Mouse (Mus musculus): Measurements from ENCODE around the gene Kcnt1.

The Kcnt1 gene

DNA sequence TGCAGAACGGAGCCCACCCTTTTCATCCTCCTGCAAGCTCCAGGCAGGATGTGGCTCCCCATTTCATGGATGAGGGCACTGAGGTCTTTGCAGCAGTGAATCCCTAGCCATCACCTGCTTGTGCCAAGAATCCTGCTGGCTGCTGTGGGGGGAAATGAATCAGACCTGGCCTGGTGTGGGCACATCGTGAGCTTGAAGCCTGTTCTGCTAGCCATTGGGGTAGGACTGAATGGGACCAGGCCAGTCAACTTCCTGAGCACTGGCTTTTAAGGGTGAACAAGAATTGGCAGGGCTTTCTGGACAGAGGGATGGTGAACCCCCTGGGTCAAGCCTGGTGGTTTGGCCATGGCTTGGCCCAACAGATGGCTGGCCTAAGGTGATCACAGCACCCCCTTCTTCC lies 15.0 kb downstream of the Kcnt1 start:
- no peak for DNase-seq (ENCODE audit: low spot score in 2 of 2)

DNA sequence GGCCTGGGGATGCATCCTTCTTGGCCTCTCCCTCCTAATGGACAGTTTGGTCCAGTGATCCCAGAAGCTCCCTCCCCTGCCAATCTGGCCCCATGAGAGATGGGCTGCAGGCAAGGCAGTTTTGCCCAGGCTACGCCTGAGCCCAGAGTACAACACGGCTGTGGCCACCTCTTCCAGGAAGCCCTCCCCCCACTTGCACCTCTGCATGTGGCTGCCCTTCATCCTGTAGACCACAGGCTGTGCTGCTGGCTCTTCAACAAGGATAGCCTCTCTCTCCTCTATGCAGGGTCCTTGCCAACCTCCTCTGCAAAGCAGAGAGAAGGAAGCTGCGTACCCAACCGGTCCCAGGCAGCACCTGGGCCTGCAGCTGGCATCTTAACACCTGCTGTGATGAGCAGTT lies 15.5 kb downstream of the Kcnt1 start:
- no peak for DNase-seq (ENCODE audit: low spot score in 2 of 2)

DNA sequence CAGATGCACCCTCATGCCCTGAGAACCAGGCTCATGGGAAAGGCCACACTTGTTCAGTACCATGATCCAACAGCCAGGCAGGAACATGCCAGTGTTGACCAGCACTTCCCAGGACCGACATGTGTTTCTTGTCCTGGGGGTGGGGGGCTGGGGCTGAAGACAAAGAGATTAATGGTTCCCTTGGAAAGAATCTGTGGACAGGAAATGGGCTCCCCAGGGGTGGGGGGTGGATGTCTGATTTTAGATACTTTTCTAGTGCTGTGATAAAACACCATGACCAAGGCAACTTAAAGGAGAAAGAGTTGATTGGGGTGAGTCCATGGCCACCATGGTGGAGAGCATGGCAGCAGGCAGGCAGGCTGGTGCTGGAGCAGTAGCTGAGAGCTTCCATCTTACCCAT lies 18.7 kb downstream of the Kcnt1 start:
- DNase-seq (ENCODE audit: low spot score in 2 of 2), result no peak

DNA sequence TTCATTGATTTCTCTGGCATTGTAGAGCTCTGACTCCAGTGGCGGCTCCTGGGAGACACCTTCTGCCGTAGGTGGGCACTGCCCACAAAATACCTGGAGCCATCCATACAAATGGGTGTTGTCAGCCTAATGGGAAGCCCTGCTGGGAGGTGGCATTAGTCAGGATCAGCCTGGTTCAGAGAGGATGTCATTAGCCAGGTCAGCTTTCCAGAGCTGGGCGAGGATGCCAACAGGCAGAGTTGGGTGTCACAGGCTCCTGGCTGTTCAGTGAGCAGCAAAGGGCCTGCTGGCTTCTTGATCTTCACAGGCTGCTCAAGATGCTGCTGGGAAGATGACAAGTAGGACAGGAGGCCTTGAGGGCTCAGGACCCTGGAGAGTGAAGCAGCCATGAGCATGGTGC lies 21.2 kb downstream of the Kcnt1 start:
- no peak for DNase-seq (ENCODE audit: low spot score in 2 of 2)

DNA sequence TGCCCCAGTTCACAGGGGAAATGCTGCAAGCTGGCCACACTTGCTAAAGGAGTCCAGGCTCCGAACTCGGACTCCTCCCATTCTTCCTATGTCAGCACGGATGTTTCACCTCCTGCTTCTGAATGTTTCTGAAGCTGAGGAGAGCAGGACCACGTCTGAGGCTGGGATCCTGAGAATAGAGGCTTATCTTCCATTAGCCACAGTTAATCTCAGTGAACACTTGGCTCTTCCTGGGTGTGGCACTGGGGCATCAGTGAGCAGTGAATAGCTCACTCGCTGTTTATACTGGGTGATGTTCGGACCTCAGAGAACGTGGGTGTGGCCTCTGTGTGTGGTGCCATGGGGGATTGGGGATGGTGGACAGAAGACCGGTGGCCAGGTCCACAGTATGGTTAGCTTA lies 23.7 kb downstream of the Kcnt1 start:
- DNase-seq (ENCODE audit: low spot score in 2 of 2), result no peak

DNA sequence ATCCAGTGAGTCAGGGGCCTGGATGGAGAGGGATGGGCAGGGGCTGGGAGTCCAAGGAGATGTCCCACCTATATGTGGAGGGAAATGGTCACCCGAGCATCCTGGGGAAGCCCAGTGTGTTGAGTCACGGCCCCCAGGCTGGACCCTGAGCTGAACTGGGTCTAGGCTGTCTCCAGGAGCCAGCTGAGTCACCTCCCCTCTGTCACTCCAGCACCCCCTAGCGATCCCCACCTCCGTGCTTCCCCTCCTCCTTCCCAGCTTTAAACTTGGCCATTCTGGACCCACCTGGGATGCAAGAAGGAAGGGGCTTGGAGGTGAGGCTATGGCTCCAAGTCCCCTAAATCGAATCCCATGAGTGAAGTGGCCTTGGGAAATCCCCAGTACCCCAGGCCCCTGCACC lies 24.6 kb downstream of the Kcnt1 start:
- peak in 1 of 2 experiments; percentile 43 for DNase-seq (ENCODE audit: low spot score in 2 of 2)

DNA sequence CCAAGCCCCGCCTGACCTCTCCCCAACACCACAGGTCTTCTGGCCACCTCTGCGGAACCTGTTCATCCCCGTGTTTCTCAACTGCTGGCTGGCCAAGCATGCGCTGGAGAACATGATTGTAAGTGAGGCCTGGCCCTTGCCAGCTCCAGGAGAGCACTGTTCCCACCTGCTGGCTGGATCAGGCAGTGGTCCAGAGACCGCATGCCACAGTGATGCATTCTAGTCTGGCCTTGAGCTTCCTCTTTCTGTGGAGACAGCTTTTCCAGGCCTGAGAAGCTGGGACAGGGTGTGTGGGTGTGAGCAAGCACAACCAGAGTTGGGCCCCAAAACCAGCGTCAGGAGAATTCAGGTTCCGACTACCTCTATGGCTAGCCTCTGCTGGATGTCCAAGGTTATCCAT lies 28.9 kb downstream of the Kcnt1 start:
- no peak for DNase-seq (ENCODE audit: low spot score in 2 of 2)

DNA sequence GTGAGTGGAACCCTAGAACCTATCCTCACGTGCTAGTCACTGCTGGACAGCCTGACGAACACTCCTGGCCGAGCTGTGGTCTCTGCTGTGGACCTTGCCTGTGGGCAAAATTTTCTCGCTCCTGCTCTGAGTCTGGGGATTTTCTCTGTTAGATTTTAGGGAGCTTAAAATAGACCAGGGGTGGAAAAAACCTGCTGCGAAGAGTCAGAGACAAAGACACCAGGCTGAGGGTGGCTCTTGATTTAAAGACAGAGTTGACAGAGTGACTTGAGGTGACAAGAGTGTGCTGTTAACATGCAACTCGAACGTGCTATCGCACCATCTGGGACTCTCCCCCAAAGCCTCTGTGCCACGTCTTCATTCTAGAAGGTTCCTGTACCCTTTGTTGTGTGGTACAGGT lies 35.4 kb downstream of the Kcnt1 start:
- no peak for DNase-seq (ENCODE audit: low spot score in 2 of 2)

DNA sequence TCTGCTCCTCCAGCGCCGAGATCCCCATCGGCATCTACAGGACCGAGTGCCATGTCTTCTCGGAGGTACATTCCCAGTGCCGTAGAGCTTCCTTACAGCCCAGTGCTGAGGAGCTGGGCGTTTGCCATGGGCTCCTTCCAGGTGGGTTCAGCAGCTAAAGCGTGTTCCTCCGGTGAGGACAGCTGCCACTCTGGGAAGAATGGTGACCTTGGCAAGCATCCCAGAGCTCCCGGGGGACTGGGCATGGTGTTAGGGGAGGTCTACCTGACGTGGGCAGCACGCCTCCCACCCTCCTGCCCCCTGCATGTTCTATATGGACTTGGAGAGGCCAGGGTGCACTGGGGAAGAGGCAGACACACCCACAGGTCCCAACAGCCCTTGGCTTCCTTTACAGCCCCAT lies 46.3 kb downstream of the Kcnt1 start:
- no peak for DNase-seq (ENCODE audit: low spot score in 2 of 2)

DNA sequence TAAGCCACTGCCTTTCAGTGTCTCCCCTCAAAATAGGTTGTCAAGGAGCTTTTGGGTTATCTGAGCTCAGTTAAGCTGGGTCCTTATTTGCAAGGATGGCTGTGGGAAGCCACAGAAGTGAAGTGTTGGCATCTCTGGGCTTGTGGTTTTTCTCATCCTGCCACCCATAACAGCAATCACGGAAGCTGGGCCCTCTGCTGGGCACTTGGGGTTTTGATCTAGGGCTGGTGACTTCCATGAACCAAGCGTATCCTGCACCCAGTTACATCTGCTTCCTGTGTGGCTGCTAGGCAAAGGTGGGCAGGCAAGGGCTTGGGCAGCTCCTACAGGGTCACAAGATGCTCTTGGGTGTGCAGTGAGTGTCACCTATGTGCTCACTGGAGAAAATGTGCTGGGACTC lies 49.7 kb downstream of the Kcnt1 start:
- peak in 1 of 2 experiments; percentile 30 for DNase-seq (ENCODE audit: low spot score in 2 of 2)

DNA sequence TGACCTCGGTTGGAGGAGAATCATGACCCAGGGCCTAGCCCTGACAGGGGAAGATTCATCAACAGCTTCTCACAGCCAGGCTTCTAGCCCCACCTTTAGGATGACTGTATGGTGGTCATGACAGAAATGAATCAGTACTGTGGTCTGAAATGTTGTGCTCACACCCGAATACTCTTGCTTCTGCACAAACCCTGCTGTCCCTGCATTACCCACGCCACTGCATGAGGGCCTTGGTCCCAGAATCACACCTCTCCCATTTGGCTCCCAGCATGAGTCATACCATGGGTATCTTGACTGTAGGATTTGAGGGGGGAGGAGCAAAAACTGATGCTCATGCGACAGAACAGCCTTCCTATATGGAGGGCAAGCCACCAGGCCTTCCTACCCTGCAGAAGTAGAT lies 50.7 kb downstream of the Kcnt1 start:
- no peak for DNase-seq (ENCODE audit: low spot score in 2 of 2)

DNA sequence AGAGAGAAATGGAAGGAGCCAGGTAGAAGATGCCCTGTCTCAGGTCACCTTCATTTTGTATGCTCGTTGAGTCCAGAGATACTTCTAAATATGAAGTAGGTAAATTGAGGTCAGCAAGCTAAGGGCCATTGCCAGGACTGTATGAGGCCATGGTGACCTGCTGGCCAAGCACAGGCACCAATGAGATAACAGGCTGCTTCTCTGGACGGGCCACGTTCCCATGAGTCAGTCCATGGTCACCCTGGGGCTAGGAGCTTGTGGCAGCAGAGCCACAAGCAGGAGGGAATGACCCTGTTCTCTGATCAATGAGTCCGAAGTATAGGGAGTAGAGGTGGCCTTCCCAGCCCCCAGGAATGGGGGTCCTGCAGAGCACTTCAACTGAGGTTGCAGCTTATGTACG lies 51.3 kb downstream of the Kcnt1 start:
- DNase-seq (ENCODE audit: low spot score in 2 of 2), result no peak

DNA sequence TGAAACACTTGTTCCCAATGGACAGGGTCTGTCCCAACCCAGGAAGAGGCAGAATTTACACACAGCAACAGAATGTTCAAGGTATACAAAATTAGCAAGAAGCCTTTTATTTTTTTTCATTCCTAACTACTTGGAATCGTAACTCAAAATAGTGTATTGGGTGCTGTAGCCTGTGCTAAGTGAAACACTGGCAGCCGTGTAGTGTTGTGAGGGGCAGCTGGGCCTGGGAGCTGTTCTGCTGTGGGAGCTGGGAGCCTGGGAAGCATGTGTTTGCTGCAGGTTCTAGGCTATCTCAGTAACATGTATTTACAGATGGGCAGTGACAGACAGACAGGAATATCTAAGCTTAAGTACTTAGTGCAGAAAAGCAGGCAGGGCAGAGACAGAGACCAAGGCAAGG lies 54.9 kb downstream of the Kcnt1 start:
- no peak for DNase-seq (ENCODE audit: low spot score in 2 of 2)

DNA sequence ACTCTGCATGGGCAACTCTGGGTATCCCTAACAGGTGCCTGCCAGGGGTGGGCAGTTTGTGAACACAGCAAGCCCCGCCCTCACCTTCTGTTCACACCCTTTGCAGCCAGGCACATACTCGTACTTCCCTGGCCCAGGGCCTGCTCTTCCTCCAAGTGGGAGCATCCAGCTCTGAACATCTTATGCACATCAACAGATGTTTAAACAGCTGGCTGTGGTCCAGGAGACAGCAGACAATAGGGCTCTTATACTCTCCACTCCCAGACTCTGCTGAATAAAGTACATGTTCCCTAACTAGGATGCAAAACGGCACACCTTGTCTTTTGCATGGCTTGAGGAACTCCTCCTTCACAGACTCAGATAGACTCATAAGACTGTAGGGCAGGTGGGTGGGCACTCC lies 56.4 kb downstream of the Kcnt1 start:
- DNase-seq (ENCODE audit: low spot score in 2 of 2), result no peak

DNA sequence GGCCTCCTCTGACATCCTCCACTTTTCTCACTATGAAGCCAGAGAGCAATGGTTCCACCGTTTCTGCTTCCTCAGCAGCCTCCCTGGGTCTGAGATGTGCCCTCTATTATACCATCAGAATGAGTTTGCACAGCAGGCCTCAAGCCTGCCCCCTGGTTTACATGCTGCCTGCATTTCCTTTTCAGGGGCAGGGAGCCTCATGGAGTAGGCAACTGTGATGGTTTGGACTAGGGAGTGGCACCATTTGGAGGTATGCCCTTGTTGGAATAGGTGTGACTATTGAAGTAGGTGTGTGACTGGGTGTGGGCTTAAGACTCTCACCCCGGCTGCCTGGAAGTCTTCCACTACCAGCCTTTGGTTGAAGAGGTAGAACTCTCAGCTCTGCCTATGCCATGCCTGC lies 60.3 kb downstream of the Kcnt1 start:
- no peak for DNase-seq (ENCODE audit: low spot score in 2 of 2)

DNA sequence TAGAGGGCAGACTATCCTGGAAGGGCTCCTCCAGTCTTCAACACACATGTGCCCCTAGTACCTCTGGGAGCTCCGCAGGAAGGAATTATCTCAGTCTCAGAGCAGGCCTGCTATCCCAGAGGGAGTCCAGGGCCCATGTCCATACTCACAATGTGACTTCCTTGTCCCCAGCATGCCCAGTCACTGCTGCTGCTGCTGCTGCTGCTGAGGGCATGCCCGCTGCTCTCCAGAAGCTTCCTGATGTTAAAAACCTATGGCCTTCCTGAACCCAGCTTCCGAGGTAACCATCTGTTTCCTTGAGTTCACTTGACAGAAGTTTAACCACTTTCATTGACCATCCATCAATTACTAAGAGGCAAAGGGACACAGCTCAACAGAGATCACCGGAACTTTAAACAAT lies 61.4 kb downstream of the Kcnt1 start:
- DNase-seq (ENCODE audit: low spot score in 2 of 2), result no peak

DNA sequence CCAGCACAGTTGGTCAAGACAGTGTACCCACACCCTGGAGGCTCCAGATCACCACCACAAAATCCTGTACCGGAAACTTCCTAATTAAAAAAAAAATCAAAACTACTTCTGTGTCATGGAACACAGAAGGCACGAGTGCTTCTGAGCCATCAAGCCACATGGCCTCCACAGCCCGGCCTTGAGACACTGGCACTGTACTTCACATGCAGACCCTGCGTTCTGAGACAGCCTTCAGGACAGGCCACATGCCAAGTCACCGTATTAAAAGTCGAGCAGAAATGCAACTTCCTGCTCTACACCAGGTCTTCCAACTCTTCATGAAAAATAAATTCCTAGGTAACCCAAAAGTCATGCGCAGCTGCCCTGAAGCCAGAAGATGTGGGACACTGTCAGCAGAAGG lies 64.3 kb downstream of the Kcnt1 start:
- no peak for DNase-seq (ENCODE audit: low spot score in 2 of 2)

DNA sequence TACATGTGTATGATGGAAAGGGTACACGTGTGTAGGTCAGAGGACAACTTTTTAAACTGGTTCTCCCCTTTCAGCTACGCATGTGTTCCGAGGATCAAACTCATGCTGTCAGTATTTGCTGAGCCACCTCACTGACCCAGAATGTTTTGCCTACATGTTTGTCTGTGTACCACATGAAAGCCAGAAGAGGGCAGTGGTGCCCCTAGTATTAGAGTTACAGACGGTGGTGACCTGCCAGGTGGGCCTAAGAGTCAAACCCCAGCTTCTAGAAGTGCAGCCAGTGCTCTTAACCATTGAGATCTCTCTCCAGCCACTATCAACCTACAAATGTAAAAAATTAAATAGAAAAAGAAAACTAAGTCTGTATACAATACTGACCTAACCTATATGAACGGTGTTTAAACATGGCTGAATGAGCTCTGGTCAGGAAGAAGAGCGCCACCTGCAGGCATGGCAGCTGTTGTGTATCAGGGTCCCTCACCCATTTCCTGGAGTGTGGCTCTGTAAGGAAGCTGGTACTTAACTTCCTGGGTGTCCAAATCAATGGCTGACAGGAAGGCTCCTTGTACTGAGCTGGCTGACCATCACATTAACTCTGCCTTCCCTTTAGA lies 67.8 kb downstream of the Kcnt1 start:
- DNase-seq (ENCODE audit: low spot score in 2 of 2), result peak in 1 of 2 experiments; percentile 63

DNA sequence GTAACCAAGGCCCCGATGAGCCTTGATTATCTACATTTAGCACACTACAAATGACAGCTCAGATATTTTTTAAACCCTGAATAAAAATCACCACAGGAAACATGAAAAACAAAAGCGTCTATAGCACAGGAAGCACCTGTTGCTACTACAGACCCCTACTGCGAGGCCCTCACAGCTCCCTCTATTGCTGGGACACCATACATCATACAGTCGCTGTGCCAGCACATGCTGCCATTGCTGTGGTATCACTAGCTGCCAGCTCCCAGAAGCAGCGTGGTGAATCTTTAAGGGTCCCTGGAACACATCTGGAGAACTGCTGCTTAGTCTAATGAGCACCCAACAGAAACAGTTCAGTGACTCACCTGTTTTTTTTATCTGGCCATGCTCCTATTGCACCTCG lies 77.0 kb downstream of the Kcnt1 start:
- no peak for DNase-seq (ENCODE audit: low spot score in 2 of 2)

DNA sequence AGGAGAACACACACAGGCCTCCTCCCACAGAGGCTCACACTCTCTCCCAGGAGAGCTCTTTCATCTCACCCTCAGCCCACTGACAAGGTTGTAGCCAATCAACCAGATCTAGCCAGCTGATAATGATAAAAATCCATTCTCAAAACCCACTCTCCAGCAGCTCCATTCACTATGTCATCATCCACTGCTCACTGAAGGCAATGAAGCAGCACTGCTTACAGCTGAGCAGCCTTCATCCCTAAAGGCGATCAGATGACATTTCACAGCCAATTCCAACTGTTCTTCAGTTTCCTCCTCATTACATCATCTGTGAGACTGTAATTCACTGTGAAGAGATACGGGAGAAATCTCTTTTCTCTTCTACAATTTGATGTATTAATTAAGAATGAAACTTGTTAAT lies 80.3 kb downstream of the Kcnt1 start:
- DNase-seq (ENCODE audit: low spot score in 2 of 2), result no peak

DNA sequence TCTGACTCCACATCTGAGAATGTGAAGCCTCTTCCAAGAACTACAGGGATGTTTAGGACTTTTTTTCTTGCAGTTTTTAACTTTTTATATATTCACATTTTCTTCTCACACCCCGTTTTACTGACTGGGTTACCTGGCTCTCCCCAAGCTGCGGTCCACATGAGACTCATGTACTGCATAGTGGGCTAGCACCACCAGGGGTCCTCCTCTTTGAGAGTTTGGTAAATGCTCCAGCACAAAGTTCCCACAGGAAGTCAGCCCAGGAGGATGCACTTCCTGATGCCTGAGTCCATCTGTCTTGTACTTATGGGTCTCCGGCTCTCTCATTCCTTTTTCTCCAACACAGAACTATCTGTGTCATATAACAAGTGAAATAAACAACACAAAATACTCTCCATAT lies 84.4 kb downstream of the Kcnt1 start:
- no peak for DNase-seq (ENCODE audit: low spot score in 2 of 2)

DNA sequence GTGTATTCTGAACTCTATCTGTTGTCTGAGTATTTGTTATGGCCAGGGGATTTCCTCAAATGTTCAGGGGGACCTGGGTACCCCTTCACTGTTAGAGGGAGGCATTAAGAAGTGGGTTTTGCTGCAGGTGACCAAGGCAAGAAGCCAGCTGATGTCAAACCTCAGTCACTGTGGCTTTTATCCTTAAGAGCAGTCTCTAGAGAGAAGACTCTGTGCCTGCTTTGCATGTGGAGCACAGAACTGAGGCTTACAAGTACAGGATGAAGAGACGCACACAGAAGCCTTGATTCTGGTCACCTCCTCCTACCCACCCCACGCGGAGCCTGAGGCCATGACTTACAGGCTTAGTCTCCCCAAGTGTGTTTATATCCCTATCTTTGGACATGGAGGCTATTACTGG lies 85.8 kb downstream of the Kcnt1 start:
- no peak for DNase-seq (ENCODE audit: low spot score in 2 of 2)
